Mouse (Mus musculus) gastrocnemius, adult 8-10 months (tissue): ENCODE measurements around the gene Nvl. TPM values are rescaled to one million over a fixed set of nuclear protein-coding genes. Genes with fewer than 3 reads are reported as not detected.

ENCODE experiments used
- DNase-seq, 2 experiments: peaks; one replicate each; pipeline ENCODE4 v3.0.0; 2022; ENCODE audit warnings: low spot score in 2 of 2
- total RNA-seq, 4 experiments: library from RNA; stranded (reverse); gene quantifications; 2 replicates each; pipeline ENCODE4 v1.2.4; 2022

The Nvl gene
- total RNA-seq, result 1 to 10 TPM; 7.6 to 8.8 (median 8.4) TPM

GRCm38 (mm10) chr1:181143950-181144836 lies at the start of gene Nvl, which contains the start of gene Cnih4:
Nvl (minus strand) TSS chr1:181144204.
Cnih4 (plus strand) TSS chr1:181144693.
- DNase-seq, result peak; percentile 80 to 85

- no peak for DNase-seq
Measured at GRCm38 (mm10) chr1:181188925-181189324, 44.9 kb upstream of the Nvl start.

- no peak for DNase-seq
Measured at GRCm38 (mm10) chr1:181170210-181170609, 26.2 kb upstream of the Nvl start.

GRCm38 (mm10) chr1:181168377-181168776 lies 24.4 kb upstream of the Nvl start:
- DNase-seq, result no peak

GRCm38 (mm10) chr1:181167816-181168215 lies 23.8 kb upstream of the Nvl start:
- DNase-seq, result no peak

GRCm38 (mm10) chr1:181151541-181151940 lies 7.5 kb upstream of the Nvl start:
- DNase-seq, result no peak

- peak; percentile 76 to 79 for DNase-seq
Measured at GRCm38 (mm10) chr1:181150827-181151534, 7.0 kb upstream of the Nvl start.

- DNase-seq, result no peak
Measured at GRCm38 (mm10) chr1:181150431-181150826, 6.4 kb upstream of the Nvl start.

- DNase-seq, result no peak
Measured at GRCm38 (mm10) chr1:181149373-181150017, 5.5 kb upstream of the Nvl start.

- DNase-seq, result no peak
Measured at GRCm38 (mm10) chr1:181148540-181148939, 4.5 kb upstream of the Nvl start.

- no peak for DNase-seq
Measured at GRCm38 (mm10) chr1:181146187-181146586, 2.2 kb upstream of the Nvl start.

- no peak for DNase-seq
Measured at GRCm38 (mm10) chr1:181144966-181145365, 962 bp upstream of the Nvl start.

- no peak for DNase-seq
Measured at GRCm38 (mm10) chr1:181143609-181143949, 425 bp downstream of the Nvl start.

GRCm38 (mm10) chr1:181138730-181139129 lies 5.3 kb downstream of the Nvl start:
- DNase-seq, result no peak

- no peak for DNase-seq
Measured at GRCm38 (mm10) chr1:181131915-181132314, 12.1 kb downstream of the Nvl start.

- no peak for DNase-seq
Measured at GRCm38 (mm10) chr1:181126766-181127165, 17.2 kb downstream of the Nvl start.

- DNase-seq, result no peak
Measured at GRCm38 (mm10) chr1:181125916-181126315, 18.1 kb downstream of the Nvl start.

- DNase-seq, result no peak
Measured at GRCm38 (mm10) chr1:181124145-181124544, 19.9 kb downstream of the Nvl start.

GRCm38 (mm10) chr1:181117112-181117511 lies 26.9 kb downstream of the Nvl start:
- no peak for DNase-seq

- no peak for DNase-seq
Measured at GRCm38 (mm10) chr1:181090048-181090447, 54.0 kb downstream of the Nvl start.

GRCm38 (mm10) chr1:181084021-181084420 lies 60.0 kb downstream of the Nvl start:
- DNase-seq, result no peak

GRCm38 (mm10) chr1:181073075-181073474 lies 70.9 kb downstream of the Nvl start:
- no peak for DNase-seq
